ENCODE assay signal across 8 mouse cellular contexts in genomic region chr7:67759629-67759995, GRCm38 (mm10). TPM values are rescaled to one million over a fixed set of nuclear protein-coding genes. Genes with fewer than 3 reads are reported as not detected.
DNase-seq lines count a peak whose midpoint lies in the region; ATAC-seq lines count a peak whose summit lies in the region.

Synm (minus strand) TSS chr7:67759742.

- ATAC-seq in megakaryocyte progenitor cell, adult 5-6 weeks (replicated peaks; ENCODE audit: poor library complexity) = peak; percentile 90

- peak; percentile 93 for DNase-seq in ZHBTc4 (ENCODE audit: low read depth, low spot score)
- peak; percentile 92 to 96 for DNase-seq in cerebellum, postnatal 4 days (ENCODE audit: low spot score in 2 of 2)
- DNase-seq in gastrocnemius, postnatal 10 days = peak; percentile 99
- DNase-seq in induced T-regulatory cell, adult 2 months (ENCODE audit: low read depth) = peak; percentile 48
- peak; percentile 30 to 91 for DNase-seq in left cerebral cortex, adult 9 months (ENCODE audit: low spot score in 2 of 2)
- peak; percentile 89 for DNase-seq in right cerebral cortex, postnatal 25 days
- DNase-seq in urinary bladder, postnatal 36 days (ENCODE audit: low spot score in 2 of 2) = peak; percentile 92 to 95

RNA-seq across cellular contexts. Expression of gene Synm, which starts in this region (rescaled TPM):
- 10 to 100 TPM; 78.3 to 80.3 TPM for total RNA-seq in gastrocnemius, postnatal 10 days (2021)
- total RNA-seq in megakaryocyte progenitor cell, adult 5-6 weeks (2015) = not detected in 2 replicates
- total RNA-seq in megakaryocyte progenitor cell, adult 5-6 weeks (2017) = not detected in 2 replicates

Comparison
In these comparisons a context has a peak if more than half of its experiments do, and no peak if none do; other contexts are left out.
1. Peak in every context shown above with its lines: DNase-seq and ATAC-seq.
2. RNA of gene Synm (total RNA-seq): 78.3 to 80.3 TPM in gastrocnemius, postnatal 10 days; not detected in megakaryocyte progenitor cell, adult 5-6 weeks; every median in the first group is over 10 times any median in the second.
3. Peak in ATAC-seq in megakaryocyte progenitor cell, adult 5-6 weeks; RNA of the gene not detected or under 1 TPM.
4. DNase-seq: peak in every context shown above with its lines; median percentile 99 in gastrocnemius, postnatal 10 days; 94 in cerebellum, postnatal 4 days; 94 in urinary bladder, postnatal 36 days; 93 in ZHBTc4; 89 in right cerebral cortex, postnatal 25 days; 60 in left cerebral cortex, adult 9 months; 48 in induced T-regulatory cell, adult 2 months.